Mouse (Mus musculus) liver, embryonic 13.5 days (tissue): ENCODE measurements around the gene Donson. TPM values are rescaled to one million over a fixed set of nuclear protein-coding genes. Genes with fewer than 3 reads are reported as not detected.
A peak's percentile ranks its signal among the peaks of the same experiment; 100 is the strongest.

ENCODE experiments used
- ATAC-seq: fragments of 200-750 bp; cut with Nextera tagmentation; 2 replicates; pipeline ENCODE4 v1.8.0; 2017; ENCODE audit warnings: low read depth, mild to moderate bottlenecking, moderate number of reproducible peaks, moderate library complexity
- DNase-seq: peaks from one replicate; pipeline ENCODE4 v3.0.0; 2022
- H3K27ac ChIP-seq: fragments of 300-500 bp; sonication (generic); 2 replicates; pipeline ENCODE4 v1.5.1; 2015; ENCODE audit warnings: moderate library complexity, mild to moderate bottlenecking, inconsistent platforms
- H3K27me3 ChIP-seq: fragments of 300-500 bp; sonication (generic); 2 replicates; pipeline ENCODE4 v1.6.1; 2015; ENCODE audit warnings: mild to moderate bottlenecking, inconsistent platforms
- H3K36me3 ChIP-seq: fragments of 300-500 bp; sonication (generic); 2 replicates; pipeline ENCODE4 v1.6.1; 2015; ENCODE audit warnings: mild to moderate bottlenecking, inconsistent platforms
- H3K4me1 ChIP-seq: fragments of 300-500 bp; sonication (generic); replicated peaks from 2 replicates; pipeline ENCODE4 v1.6.1; 2015; ENCODE audit warnings: inconsistent platforms
- H3K4me2 ChIP-seq: fragments of 300-500 bp; sonication (generic); 2 replicates; pipeline ENCODE4 v1.6.1; 2015; ENCODE audit warnings: inconsistent platforms, mild to moderate bottlenecking, moderate library complexity
- H3K4me3 ChIP-seq: fragments of 300-500 bp; sonication (generic); replicated peaks from 2 replicates; pipeline ENCODE4 v1.5.1; 2015; ENCODE audit warnings: mild to moderate bottlenecking, inconsistent platforms
- H3K9ac ChIP-seq: fragments of 300-500 bp; sonication (generic); 2 replicates; pipeline ENCODE4 v1.6.1; 2015; ENCODE audit warnings: mild to moderate bottlenecking, inconsistent platforms
- H3K9me3 ChIP-seq: fragments of 300-500 bp; sonication (generic); replicated peaks from 2 replicates; pipeline ENCODE4 v1.6.1; 2016; ENCODE audit warnings: inconsistent platforms
- WGBS: fragments of 180-500 bp; shearing (Covaris S2); methylation state at CpG from one replicate; pipeline ENCODE4 v1.1.7; 2015; ENCODE audit not compliant: insufficient replicate concordance; 5-methylcytosine and 5-hydroxymethylcytosine counted together
- polyA plus RNA-seq: library from polyadenylated mRNA; unstranded; fragments of >200 nt; fragmentation: Nextera tagmentation; extraction: Ambion mirVana; gene quantifications from 2 replicates; pipeline ENCODE4 v1.2.1, GENCODE M21; 2015

Donson gene
- polyA plus RNA-seq = 33.9 and 36.7 TPM in 2 replicates

DNA sequence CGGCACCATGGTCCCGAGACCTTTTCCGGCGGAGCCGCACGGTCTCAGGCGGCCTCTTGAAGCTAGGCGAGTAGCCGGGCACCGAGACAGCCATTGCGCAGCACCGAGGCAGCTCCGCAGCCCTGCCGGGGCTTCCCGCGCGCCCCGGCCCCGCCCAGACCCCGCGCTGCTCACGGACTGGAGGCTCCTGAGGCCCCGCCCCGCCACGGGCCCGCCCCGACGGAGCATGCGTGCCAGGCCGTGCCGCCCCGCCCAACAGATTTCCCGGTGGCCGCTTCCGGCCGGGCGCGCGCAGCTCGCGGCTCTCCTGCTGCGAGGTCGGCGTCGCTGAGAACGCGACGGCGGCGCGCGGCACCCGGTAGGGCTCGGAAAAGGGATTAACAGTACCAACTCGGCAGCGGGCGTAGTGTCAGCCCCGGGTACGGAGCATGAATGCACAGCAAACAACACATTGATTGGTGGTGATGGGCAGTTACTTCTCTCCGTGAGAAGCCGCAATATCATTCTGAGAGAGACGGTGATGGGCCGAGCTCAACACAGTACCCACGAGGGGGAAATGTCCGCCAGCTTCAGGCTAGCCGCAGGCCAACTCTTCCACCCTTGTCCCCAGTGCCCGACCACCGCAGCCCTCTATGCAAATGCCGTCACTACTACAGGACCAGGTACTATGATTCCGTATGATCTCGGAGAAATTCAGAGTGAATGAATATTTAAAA lies at the start of gene Donson:
TSS of gene Donson (minus strand) at position 152 of the 716 bp plus-strand sequence.
- under 1% methylated on average over 58 of the region's 71 CpGs for WGBS
- Histone ChIP-seq H3K4me2 (peak within 1 kb of the TSS; percentile 95), H3K9me3 (no peaks in the 10 kb centered on the region), H3K27ac (peak within 1 kb of the TSS; percentile 92), H3K4me3 (peak within 1 kb of the TSS; percentile 95), H3K27me3 (no peaks in the 10 kb centered on the region), H3K4me1 (peaks cover 45% of the 10 kb centered on the region), H3K36me3 (peaks cover 48% of the 10 kb centered on the region), H3K9ac (peak within 1 kb of the TSS; percentile 99)
- DNase-seq (peak; percentile 90), ATAC-seq (peak; percentile 98)

DNA sequence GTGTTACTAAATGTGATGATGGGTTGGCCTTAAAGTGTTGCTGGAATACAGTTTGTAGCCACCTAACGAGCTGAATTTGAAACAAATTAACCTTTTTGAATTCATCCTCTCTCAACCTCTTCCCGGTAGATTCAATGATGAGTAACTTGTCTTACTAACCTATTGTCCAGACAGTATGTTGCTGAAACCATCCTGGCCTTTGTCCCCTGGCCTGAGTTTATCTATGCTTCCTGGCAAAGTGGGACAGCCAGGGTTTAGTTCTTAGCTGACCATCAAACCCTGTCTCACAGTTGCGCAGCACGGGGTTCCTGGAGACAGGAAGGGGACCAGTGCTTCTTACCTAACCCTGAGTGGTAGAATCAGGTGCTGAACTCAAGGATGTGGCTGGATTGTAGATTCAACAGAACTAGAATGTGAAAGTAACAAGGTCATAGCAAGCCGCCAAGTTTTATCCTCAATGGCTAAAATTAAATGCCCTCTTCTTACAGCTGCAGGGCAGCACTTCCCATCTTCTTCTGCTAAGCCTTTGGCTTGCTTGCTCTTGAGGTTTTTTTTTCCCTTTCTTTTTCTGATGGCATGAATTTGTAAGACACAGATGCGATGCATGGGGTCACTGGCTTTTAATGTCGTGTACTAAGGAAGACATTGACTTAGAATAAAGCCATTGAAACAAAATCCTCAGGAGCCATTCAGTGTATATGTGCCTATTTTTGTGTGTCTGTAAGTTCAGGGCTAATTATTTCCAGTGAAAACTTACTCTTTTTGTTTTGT lies 47.7 kb upstream of the Donson start:
- no peak overlapping the region for H3K27ac ChIP-seq
- WGBS = 64% methylated on average over 7 of the region's 7 CpGs
- H3K36me3 ChIP-seq = no peaks in the 10 kb centered on the region
- H3K9me3 ChIP-seq = no peaks in the 10 kb centered on the region
- ATAC-seq (no peak), DNase-seq (no peak)
- H3K4me2 ChIP-seq = no peak overlapping the region
- H3K27me3 ChIP-seq = peaks cover 52% of the 10 kb centered on the region
- H3K4me1 ChIP-seq = peaks cover 57% of the 10 kb centered on the region
- no peak overlapping the region for H3K4me3 ChIP-seq
- no peak overlapping the region for H3K9ac ChIP-seq

DNA sequence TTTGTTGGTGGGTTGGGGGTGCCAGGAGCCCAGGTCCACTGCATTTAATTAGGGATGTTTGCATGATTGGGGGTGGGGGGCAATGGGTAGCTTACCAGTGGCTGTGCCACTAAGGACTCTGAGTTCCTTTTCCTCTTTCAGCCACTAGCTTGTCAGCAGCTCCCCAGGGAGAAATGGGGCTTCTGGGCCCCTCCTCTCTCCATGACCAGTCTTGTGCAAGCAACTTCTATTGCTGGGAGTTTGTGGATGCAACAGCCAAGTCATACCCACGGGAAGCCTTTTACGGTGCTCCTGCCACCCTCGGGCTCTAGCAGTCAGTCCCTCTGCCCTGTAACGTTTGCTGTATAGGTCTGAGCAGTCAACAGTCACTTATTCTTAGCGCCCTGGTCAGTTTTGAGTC lies 46.2 kb upstream of the Donson start:
- H3K27me3 ChIP-seq = peaks cover 66% of the 10 kb centered on the region
- peak overlapping the region; percentile 15; the same call in 1 of the 2 replicates for H3K27ac ChIP-seq

DNA sequence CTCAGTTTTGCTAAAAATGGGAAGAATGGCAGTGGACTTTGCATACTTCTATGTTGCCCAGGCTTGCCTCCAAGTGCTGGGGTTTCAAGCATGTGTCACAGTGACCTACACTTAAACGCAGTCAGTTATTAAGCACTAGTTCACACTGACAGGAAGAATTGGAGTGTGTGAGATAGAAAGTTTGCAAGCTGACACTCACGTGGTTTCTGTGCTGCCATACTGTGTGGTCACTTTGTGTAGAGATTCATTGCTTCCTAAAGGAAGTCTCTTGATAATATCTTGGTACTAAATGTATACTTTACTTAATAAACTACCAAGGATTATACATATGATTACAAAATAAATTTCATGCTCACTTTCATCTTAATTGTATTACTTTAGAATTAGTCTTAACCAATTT lies 44.2 kb upstream of the Donson start:
- 17% methylated on average over 2 of the region's 2 CpGs for WGBS
- H3K9me3 ChIP-seq = no peaks in the 10 kb centered on the region
- no peak overlapping the region for H3K9ac ChIP-seq
- H3K4me2 ChIP-seq = no peak overlapping the region
- DNase-seq = no peak
- no peak overlapping the region for H3K27ac ChIP-seq
- no peaks in the 10 kb centered on the region for H3K36me3 ChIP-seq
- no peak for ATAC-seq
- H3K27me3 ChIP-seq = peaks cover 67% of the 10 kb centered on the region
- no peak overlapping the region for H3K4me3 ChIP-seq
- peaks cover 52% of the 10 kb centered on the region for H3K4me1 ChIP-seq

More for the DNA sequence above, 46.2 kb upstream of the Donson start:
- Histone ChIP-seq H3K4me3 (no peak overlapping the region), H3K4me2 (no peak overlapping the region), H3K9ac (no peak overlapping the region), H3K36me3 (no peaks in the 10 kb centered on the region), H3K4me1 (peaks cover 55% of the 10 kb centered on the region), H3K9me3 (no peaks in the 10 kb centered on the region)
- DNase-seq (no peak), ATAC-seq (no peak)
- 49% methylated on average over 5 of the region's 5 CpGs for WGBS

DNA sequence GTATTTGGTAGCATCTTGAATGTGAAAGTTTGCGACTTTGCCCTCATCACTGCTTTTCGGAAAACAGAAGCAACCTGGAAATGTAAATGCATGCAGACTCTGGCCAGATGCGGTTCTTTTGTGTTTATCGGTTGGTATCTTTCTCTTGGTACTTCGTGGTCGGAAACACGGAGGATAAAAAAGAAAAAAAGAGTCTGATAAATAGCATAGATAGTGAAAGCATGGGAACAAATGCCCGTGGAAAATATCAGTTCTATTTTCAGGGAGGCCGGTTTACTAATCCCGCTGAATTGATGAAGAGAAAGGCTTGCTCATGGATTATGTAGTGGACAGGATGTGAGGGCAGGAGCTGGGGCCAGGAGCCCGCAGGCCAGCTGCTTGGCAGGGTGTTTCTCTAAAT lies 41.9 kb upstream of the Donson start:
- Histone ChIP-seq H3K36me3 (peaks cover 5% of the 10 kb centered on the region; the same call in 1 of the 2 replicates), H3K4me1 (peaks cover 58% of the 10 kb centered on the region), H3K4me2 (peak overlapping the region; percentile 99), H3K27ac (no peak overlapping the region), H3K9me3 (no peaks in the 10 kb centered on the region), H3K27me3 (peaks cover 59% of the 10 kb centered on the region), H3K4me3 (peak overlapping the region; percentile 78), H3K9ac (peak overlapping the region; percentile 76)
- no peak for ATAC-seq
- WGBS = 3% methylated on average over 11 of the region's 11 CpGs
- DNase-seq = no peak

DNA sequence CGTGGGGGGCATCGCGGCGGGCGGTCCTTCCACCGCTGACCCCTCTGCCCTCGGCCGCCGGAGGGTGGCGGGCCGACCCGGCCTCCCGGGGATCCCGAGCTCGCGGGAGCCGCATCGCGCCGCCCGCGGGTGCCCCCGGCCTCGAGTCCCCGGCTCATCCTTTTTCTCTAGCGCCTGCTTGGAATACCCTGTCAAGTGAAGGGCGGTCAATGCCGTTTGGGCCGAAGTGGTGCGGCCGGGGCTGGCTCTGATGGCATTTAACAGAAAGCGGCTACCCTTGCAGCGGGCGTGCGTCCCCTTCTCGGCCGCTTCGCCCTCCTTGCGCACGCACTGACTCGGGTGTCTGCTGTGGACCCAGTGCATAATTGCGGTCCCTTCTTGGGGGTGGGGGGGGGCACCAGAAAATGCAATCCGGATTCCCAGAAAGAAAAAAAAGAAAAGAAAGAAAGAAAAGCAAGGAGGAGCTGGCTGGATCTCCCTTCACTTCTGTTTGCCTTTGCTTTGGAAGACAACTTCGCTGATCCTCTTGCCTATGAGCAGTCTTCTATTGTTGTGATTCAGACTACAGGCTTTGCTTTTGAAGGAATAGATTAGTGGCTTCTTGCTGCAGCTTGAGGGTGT lies 41.4 kb upstream of the Donson start:
- under 1% methylated on average over 42 of the region's 44 CpGs for WGBS
- ATAC-seq (no peak), DNase-seq (no peak)
- H3K4me3 ChIP-seq = peak overlapping the region; percentile 78
- peaks cover 5% of the 10 kb centered on the region; the same call in 1 of the 2 replicates for H3K36me3 ChIP-seq
- peak overlapping the region; percentile 50 for H3K27ac ChIP-seq
- peaks cover 52% of the 10 kb centered on the region for H3K4me1 ChIP-seq
- peak overlapping the region; percentile 76 for H3K9ac ChIP-seq
- H3K27me3 ChIP-seq = peaks cover 54% of the 10 kb centered on the region
- no peaks in the 10 kb centered on the region for H3K9me3 ChIP-seq
- H3K4me2 ChIP-seq = peak overlapping the region; percentile 99

- peak within 1 kb of the TSS; percentile 81 for H3K9ac ChIP-seq
- ATAC-seq (peak; percentile 84), DNase-seq (peak; percentile 98)
- peaks cover 5% of the 10 kb centered on the region; the same call in 1 of the 2 replicates for H3K36me3 ChIP-seq
- peak within 1 kb of the TSS; percentile 78 for H3K4me3 ChIP-seq
- H3K9me3 ChIP-seq = no peaks in the 10 kb centered on the region
- H3K27me3 ChIP-seq = peaks cover 45% of the 10 kb centered on the region
- H3K27ac ChIP-seq = peak within 1 kb of the TSS; percentile 80
- peak within 1 kb of the TSS; percentile 99 for H3K4me2 ChIP-seq
- peaks cover 45% of the 10 kb centered on the region for H3K4me1 ChIP-seq
- WGBS = under 1% methylated on average over 33 of the region's 33 CpGs
These were observed 40.5 kb upstream of the Donson start, which contains the start of gene Itsn1 for GRCm38 (mm10) chr16:91729066-91729482. Gene Itsn1, plus strand, starts transcription at chr16:91729281.

DNA sequence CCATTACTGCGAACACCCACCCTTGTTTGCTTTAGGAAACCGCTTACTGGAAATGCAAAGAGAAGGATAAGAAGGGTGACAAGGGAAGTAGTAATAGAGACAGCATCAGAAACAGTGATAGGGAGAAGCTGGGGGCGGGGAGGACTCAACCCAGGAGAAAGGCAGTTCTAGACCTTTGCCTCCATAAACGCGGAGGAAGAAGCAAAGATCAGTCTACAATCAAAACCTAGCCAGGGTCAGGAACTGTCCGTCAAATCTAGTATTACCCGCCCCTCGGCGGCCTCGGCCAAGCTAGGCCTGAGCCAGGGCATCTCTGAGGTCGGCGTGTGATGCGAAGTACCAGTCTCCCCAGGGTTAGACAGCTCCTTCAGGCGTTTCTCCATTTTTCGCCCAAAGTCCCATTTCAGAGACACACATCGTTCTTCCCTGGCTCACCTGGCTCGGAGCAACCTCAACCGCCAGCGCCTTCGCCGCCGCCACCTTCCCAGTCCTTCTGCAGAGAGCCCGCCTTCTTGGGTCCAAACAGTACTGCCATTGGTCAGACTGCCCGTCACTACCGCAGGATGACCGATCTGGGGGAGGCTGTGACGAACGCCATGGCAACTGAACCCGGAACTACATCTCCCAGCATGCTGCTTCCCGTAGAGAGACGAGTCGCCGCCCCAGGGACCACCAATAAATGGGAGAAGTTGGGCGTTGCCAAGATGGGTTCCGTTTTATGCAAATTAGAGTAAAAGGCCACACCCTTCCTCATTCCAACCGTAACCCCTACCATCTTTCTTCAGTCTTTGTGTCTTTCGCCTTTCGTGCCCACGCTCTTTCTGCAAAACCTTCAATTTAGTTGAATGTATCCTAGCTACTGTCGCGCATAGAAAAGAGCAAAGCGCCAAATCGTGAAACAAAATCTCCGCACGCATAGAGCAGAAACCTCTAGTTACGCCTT lies 39.8 kb upstream of the Donson start, which contains the start of gene Cryzl1:
TSS of gene Cryzl1 (minus strand) at position 853 of the 943 bp plus-strand sequence.
- Histone ChIP-seq H3K4me1 (peaks cover 45% of the 10 kb centered on the region), H3K9me3 (no peaks in the 10 kb centered on the region), H3K4me3 (peak within 1 kb of the TSS; percentile 78), H3K27ac (peak within 1 kb of the TSS; percentile 80), H3K9ac (peak within 1 kb of the TSS; percentile 81), H3K27me3 (peaks cover 41% of the 10 kb centered on the region), H3K4me2 (peak within 1 kb of the TSS; percentile 99), H3K36me3 (peaks cover 5% of the 10 kb centered on the region; the same call in 1 of the 2 replicates)
- WGBS = under 1% methylated on average over 46 of the region's 46 CpGs
- ATAC-seq (peak; percentile 93), DNase-seq (peak; percentile 97)

GRCm38 (mm10) chr16:91727433-91727832 lies 38.9 kb upstream of the Donson start:
- H3K27ac ChIP-seq = peak overlapping the region; percentile 80
- H3K4me3 ChIP-seq = peak overlapping the region; percentile 78
- peak overlapping the region; percentile 99 for H3K4me2 ChIP-seq
- ATAC-seq (no peak), DNase-seq (no peak)
- WGBS = 82% methylated on average over 15 of the region's 15 CpGs
- H3K9me3 ChIP-seq = no peaks in the 10 kb centered on the region
- peaks cover 33% of the 10 kb centered on the region for H3K27me3 ChIP-seq
- H3K9ac ChIP-seq = peak overlapping the region; percentile 81
- H3K4me1 ChIP-seq = peaks cover 42% of the 10 kb centered on the region
- peaks cover 5% of the 10 kb centered on the region; the same call in 1 of the 2 replicates for H3K36me3 ChIP-seq

DNA sequence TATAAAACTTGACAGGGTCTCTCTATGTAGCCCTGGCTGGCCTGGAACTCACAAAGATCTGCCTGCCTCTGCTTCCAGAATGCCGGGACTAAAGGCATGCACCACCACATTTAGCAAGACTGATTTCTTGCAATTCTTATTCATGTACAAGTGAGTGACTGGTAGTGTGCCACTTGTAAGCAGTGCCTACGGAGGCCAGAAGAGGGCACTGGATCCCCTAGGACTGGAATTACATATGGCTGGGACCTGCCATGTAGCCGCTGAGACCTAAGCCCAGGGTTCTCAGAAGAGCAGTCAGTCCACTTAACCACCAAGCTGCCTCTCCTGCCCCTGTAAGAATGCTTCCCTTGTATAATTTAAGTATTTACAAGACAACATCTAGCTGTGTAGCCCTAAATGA lies 35.7 kb upstream of the Donson start:
- ATAC-seq (no peak), DNase-seq (peak; percentile 44)
- H3K4me2 ChIP-seq = no peak overlapping the region
- H3K27ac ChIP-seq = no peak overlapping the region
- no peak overlapping the region for H3K4me3 ChIP-seq
- H3K9me3 ChIP-seq = no peaks in the 10 kb centered on the region
- no peak overlapping the region for H3K9ac ChIP-seq
- 47% methylated on average over 3 of the region's 3 CpGs for WGBS
- H3K4me1 ChIP-seq = peaks cover 31% of the 10 kb centered on the region
- peaks cover 13% of the 10 kb centered on the region for H3K36me3 ChIP-seq
- peaks cover 1% of the 10 kb centered on the region for H3K27me3 ChIP-seq
